Mouse (Mus musculus) liver, postnatal 0 days (tissue): Measurements from ENCODE around the gene Sort1. TPM values are rescaled to one million over a fixed set of nuclear protein-coding genes. Genes with fewer than 3 reads are reported as not detected.
"Not testable (repeated sequence)": the region's sequence is repeated elsewhere in the genome, so short reads cannot be mapped to it uniquely, and the experiment has no call there.

ENCODE experiments used
- ATAC-seq: fragments of 200-750 bp; cut with Nextera tagmentation; 2 replicates; pipeline ENCODE4 v1.8.0; 2017; ENCODE audit warnings: mild to moderate bottlenecking, moderate library complexity
- DNase-seq: peaks from one replicate; pipeline ENCODE4 v3.0.0-alpha.2; 2016
- H3K27ac ChIP-seq: fragments of 300-500 bp; sonication (generic); 2 replicates; pipeline ENCODE4 v1.5.1; 2014; ENCODE audit warnings: antibody characterized with exemption, moderate library complexity, mild to moderate bottlenecking, low read depth
- H3K27me3 ChIP-seq: fragments of 300-500 bp; sonication (generic); 2 replicates; pipeline ENCODE4 v1.6.1; 2014; ENCODE audit warnings: low read length, control low read depth, mixed read lengths; ENCODE audit not compliant: insufficient read depth
- H3K36me3 ChIP-seq: fragments of 300-500 bp; sonication (generic); replicated peaks from 2 replicates; pipeline ENCODE4 v1.6.1; 2014; ENCODE audit warnings: mild to moderate bottlenecking, control low read depth, low read length, moderate library complexity, mixed read lengths; ENCODE audit not compliant: insufficient read depth
- H3K4me1 ChIP-seq: fragments of 300-500 bp; sonication (generic); 2 replicates; pipeline ENCODE4 v1.6.1; 2014; ENCODE audit warnings: antibody characterized with exemption, mild to moderate bottlenecking, control low read depth; ENCODE audit not compliant: insufficient read depth
- H3K4me2 ChIP-seq: fragments of 300-500 bp; sonication (generic); 2 replicates; pipeline ENCODE4 v1.6.1; 2014; ENCODE audit warnings: low read depth, mild to moderate bottlenecking, low read length, moderate library complexity, mixed read lengths
- H3K4me3 ChIP-seq: fragments of 300-500 bp; sonication (generic); 2 replicates; pipeline ENCODE4 v1.5.1; 2014; ENCODE audit warnings: low read depth, low read length
- H3K9ac ChIP-seq: fragments of 300-500 bp; sonication (generic); replicated peaks from 2 replicates; pipeline ENCODE4 v1.6.1; 2014; ENCODE audit warnings: mild to moderate bottlenecking, moderate library complexity
- H3K9me3 ChIP-seq: fragments of 300-500 bp; sonication (generic); 2 replicates; pipeline ENCODE4 v1.6.1; 2016; ENCODE audit warnings: mild to moderate bottlenecking, control low read depth, low read length, mixed read lengths
- CTCF ChIP-seq: sonication (generic); IDR thresholded peaks from 2 replicates; pipeline ENCODE4 v1.5.1; 2016; ENCODE audit warnings: antibody characterized with exemption, low read depth
- EP300 ChIP-seq: IDR thresholded peaks from 2 replicates; pipeline ENCODE4 v1.6.1; 2016; ENCODE audit warnings: antibody characterized with exemption, low read depth, mild to moderate bottlenecking
- WGBS: fragments of 180-500 bp; shearing (Covaris S2); extraction: QIAGEN DNeasy Blood & Tissue Kit; methylation state at CpG from one replicate; pipeline ENCODE4 v1.1.7; 2014; ENCODE audit not compliant: insufficient replicate concordance; 5-methylcytosine and 5-hydroxymethylcytosine counted together
- polyA plus RNA-seq: library from polyadenylated mRNA; unstranded; fragments of >200 nt; fragmentation: Nextera tagmentation; extraction: Ambion mirVana; gene quantifications from 2 replicates; pipeline ENCODE4 v1.2.1, GENCODE M21; 2015

Gene Sort1
- polyA plus RNA-seq, result 3.0 and 3.7 TPM in 2 replicates

DNA sequence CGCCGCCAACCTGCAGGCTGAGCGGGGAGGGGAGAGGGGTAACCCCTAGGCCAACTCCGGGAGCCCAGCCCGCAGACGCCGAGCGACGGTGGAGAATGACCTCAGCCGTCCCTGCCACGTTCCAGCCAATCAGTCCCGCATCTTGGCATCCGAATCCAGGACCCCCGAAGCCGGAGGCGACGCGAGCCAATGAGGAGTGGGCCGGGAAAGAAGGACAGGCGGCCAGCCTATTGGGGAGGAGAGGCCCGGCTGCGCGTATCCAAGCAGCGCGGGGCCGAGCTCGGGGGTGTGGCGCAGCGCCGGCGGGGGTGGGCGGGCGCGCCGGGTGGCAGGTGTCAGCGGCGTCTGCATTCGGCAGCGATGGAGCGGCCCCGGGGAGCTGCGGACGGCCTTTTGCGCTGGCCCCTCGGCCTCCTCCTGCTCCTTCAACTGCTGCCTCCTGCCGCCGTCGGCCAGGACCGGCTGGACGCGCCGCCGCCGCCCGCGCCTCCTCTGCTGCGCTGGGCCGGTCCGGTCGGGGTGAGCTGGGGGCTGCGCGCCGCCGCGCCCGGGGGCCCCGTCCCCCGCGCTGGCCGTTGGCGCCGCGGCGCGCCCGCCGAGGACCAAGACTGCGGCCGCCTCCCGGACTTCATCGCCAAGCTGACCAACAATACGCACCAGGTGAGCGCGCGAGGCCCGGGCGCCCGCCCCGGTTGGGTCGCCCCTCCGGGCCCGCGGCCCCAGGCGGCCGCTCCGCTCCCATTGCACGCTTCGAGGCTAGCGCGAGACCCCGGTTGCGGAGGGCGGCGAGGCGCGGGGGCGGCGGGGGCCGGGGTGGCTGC is at the start of gene Sort1:
TSS of gene Sort1 (plus strand) at position 302 of the 821 bp plus-strand sequence.
- DNase-seq, result peak; percentile 86
- WGBS, result 3% methylated on average over 80 of the region's 109 CpGs
- peaks cover 28% of the 10 kb centered on the region for H3K4me1 ChIP-seq
- no peaks in the 10 kb centered on the region for H3K27me3 ChIP-seq
- peak within 1 kb of the TSS; percentile 68 for H3K4me3 ChIP-seq
- ATAC-seq, result peak; percentile 85
- H3K9me3 ChIP-seq, result no peaks in the 10 kb centered on the region
- H3K9ac ChIP-seq, result peak within 1 kb of the TSS; percentile 66
- peak within 1 kb of the TSS; percentile 53; the same call in 1 of the 2 replicates for H3K27ac ChIP-seq
- H3K36me3 ChIP-seq, result peaks cover 7% of the 10 kb centered on the region
- H3K4me2 ChIP-seq, result peak within 1 kb of the TSS; percentile 82
- no peak for TF ChIP-seq CTCF
- no peak for TF ChIP-seq EP300

DNA sequence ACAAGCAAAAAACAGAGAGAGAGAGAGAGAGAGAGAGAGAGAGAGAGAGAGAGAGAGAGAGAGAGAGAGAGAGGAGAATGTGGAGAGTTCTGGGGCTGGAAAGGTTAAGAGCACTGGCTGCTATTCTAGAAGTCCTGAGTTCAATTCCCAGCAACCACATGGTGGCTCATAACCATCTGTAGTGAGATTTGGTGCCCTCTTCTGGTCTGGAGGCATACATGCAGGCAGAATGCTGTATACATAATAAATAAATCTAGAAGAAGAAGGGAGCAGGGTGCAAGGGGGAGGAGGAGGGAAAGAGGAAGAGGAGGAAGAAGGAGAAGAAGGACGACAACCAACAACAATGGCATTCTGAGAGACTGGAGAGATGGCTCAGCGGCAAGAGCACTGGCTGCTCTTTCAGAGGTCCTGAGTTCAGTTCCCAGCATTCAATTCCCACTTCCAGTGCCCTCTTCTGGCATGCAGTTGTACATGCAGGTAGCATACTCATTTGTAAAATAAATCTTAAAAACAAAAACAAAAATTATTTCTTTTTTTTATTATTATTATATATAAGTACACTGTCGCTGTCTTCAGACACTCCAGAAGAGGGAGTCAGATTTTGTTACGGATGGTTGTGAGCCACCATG is 46.3 kb upstream of the Sort1 start:
- not testable (repeated sequence) for H3K9ac ChIP-seq, DNase-seq, H3K36me3 ChIP-seq, H3K4me1 ChIP-seq, H3K27me3 ChIP-seq, ATAC-seq, H3K9me3 ChIP-seq, H3K4me3 ChIP-seq, H3K27ac ChIP-seq, H3K4me2 ChIP-seq
- WGBS, result 78% methylated on average over 4 of the region's 4 CpGs
- TF ChIP-seq CTCF, result peak; percentile 45

- Histone ChIP-seq H3K4me2 (no peak overlapping the region), H3K9ac (no peak overlapping the region), H3K36me3 (no peaks in the 10 kb centered on the region), H3K27me3 (no peaks in the 10 kb centered on the region), H3K9me3 (no peaks in the 10 kb centered on the region), H3K4me3 (no peak overlapping the region), H3K27ac (no peak overlapping the region), H3K4me1 (no peaks in the 10 kb centered on the region)
- 81% methylated on average over 3 of the region's 3 CpGs for WGBS
- DNase-seq (no peak), ATAC-seq (no peak)
- TF ChIP-seq EP300 (no peak), CTCF (no peak)
Observed at GRCm38 (mm10) chr3:108241243-108241839, 42.5 kb upstream of the Sort1 start.

DNA sequence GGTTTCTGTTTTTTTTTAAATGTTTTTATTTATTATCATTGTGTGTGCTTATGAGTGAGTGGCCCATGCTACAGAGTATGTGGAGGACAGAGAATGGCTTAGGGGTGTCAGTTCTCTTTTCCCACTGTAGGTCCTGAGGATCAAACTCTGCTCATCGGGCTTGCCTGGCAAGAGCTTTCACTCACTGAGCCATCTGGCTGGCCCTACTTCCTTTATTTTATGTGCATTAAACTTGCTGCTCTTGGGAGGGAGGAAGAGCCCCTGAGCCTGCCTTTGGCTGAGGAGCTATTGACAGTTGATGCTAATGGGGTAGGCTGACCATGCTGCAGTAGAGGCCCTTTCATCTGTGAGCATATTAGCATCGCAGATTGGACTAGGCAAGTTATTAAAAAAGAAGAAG is 37.0 kb upstream of the Sort1 start:
- no peak overlapping the region for H3K4me3 ChIP-seq
- no peak overlapping the region for H3K4me2 ChIP-seq
- no peak overlapping the region for H3K9ac ChIP-seq
- H3K9me3 ChIP-seq, result no peaks in the 10 kb centered on the region
- H3K4me1 ChIP-seq, result no peaks in the 10 kb centered on the region
- H3K27ac ChIP-seq, result no peak overlapping the region
- no peak for TF ChIP-seq EP300
- no peaks in the 10 kb centered on the region for H3K36me3 ChIP-seq
- no peak for ATAC-seq
- DNase-seq, result no peak
- WGBS, result 61% methylated on average over 2 of the region's 2 CpGs
- H3K27me3 ChIP-seq, result no peaks in the 10 kb centered on the region

DNA sequence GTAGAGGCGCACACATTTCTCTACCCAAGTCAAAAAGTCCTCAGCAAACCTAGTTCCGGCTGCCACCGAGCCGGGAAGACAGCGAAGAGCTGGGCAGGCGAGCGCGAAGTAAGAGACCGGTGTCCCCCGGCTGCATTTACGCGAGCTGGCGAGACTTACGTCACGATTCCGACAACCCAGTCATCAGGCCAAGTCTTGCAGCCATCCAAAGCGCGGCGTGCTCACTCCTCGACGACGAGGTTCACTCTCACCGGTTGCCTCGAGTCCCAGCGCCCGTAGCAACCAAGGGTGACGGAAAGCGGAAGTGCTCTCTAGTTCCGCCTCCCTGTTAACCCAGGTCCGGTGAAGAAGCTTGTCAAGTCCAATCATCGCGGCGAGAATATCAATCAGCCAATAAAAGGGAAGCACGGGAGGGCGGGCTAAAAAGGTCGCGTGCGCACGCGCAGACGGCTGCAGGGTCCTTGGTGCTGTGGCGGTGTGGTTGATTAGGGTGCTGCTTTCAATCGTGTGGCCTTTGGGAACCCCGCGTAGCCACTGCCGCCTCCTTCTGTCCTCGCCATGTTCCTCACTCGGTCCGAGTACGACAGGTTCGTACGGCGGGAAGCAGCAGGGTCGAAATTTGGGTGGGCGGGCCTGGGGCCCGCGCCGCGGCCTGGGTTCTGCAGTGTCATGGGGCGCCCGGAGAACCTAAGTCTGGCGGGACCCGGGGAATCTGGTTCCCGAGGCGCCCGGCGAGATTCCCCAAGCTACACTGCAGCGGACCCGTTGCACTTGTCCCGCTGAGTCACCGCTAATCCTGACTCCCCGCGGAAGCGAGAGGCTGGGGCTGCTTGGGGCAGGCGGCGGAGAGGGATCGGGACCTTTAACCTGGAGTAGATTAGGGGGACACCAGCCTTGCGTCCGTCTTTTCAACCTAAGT is 26.9 kb upstream of the Sort1 start, which contains the start of gene Psma5:
TSS of gene Psma5 (plus strand) at position 208 of the 919 bp plus-strand sequence.
- peaks cover 17% of the 10 kb centered on the region for H3K4me1 ChIP-seq
- 2% methylated on average over 77 of the region's 79 CpGs for WGBS
- peaks cover 4% of the 10 kb centered on the region for H3K36me3 ChIP-seq
- H3K27ac ChIP-seq, result peak within 1 kb of the TSS; percentile 88
- H3K4me3 ChIP-seq, result peak within 1 kb of the TSS; percentile 87
- DNase-seq (peak; percentile 97), ATAC-seq (peak; percentile 98)
- no peak for TF ChIP-seq CTCF
- TF ChIP-seq EP300, result 0 out of 2 replicates have a peak, but pooled peaks have one; percentile 10
- H3K27me3 ChIP-seq, result no peaks in the 10 kb centered on the region
- H3K9ac ChIP-seq, result peak within 1 kb of the TSS; percentile 82
- H3K9me3 ChIP-seq, result no peaks in the 10 kb centered on the region
- peak within 1 kb of the TSS; percentile 92 for H3K4me2 ChIP-seq
